Mouse (Mus musculus) small intestine, adult 2 months (tissue): ENCODE data around the gene Fmod.

ENCODE experiments used
- CTCF ChIP-seq: fragments of 200-500 bp; IDR thresholded peaks from 2 replicates; pipeline ENCODE4 v1.5.1; 2012; ENCODE audit warnings: low read depth, mild to moderate bottlenecking, control low read depth, inconsistent platforms, low read length, moderate library complexity, mixed read lengths; ENCODE audit not compliant: insufficient replicate concordance, insufficient read length; ENCODE audit errors: extremely low read depth
- POLR2A ChIP-seq: fragments of 200-500 bp; IDR thresholded peaks from 2 replicates; pipeline ENCODE4 v1.6.1; 2012; ENCODE audit warnings: low read depth, mild to moderate bottlenecking, control low read depth, inconsistent platforms, low read length, moderate library complexity

DNA sequence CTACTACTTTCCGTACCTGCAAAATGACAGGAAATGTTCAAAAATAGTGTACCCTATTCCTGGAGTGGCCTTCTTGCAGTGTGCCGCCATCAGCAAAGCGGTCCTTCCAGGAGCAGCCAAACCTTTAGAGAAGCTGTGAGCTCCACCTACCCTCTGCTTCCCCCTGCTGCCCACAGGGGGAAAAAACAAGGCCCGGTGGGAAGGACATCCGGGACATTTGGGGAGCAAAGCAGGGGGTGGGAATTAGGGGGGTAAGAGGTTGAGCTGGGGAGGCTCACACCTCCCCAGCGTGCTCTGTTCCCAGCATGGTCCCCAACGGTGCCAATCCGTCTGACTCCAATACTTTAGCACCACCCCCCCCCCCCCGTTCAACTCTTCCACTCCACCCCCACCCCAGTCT lies 8.9 kb downstream of the Fmod start:
- TF ChIP-seq POLR2A (no peak), CTCF (peak; percentile 83; the same call in 1 of the 2 replicates)
